Mouse (Mus musculus) small intestine, adult 2 months (tissue): ENCODE data around the gene Slc2a6.

Experiments used
- CTCF ChIP-seq: fragments of 200-500 bp; IDR thresholded peaks from 2 replicates; pipeline ENCODE4 v1.5.1; 2012; ENCODE audit warnings: low read depth, mild to moderate bottlenecking, control low read depth, inconsistent platforms, low read length, moderate library complexity, mixed read lengths; ENCODE audit not compliant: insufficient replicate concordance, insufficient read length; ENCODE audit errors: extremely low read depth
- POLR2A ChIP-seq: fragments of 200-500 bp; IDR thresholded peaks from 2 replicates; pipeline ENCODE4 v1.6.1; 2012; ENCODE audit warnings: low read depth, mild to moderate bottlenecking, control low read depth, inconsistent platforms, low read length, moderate library complexity

DNA sequence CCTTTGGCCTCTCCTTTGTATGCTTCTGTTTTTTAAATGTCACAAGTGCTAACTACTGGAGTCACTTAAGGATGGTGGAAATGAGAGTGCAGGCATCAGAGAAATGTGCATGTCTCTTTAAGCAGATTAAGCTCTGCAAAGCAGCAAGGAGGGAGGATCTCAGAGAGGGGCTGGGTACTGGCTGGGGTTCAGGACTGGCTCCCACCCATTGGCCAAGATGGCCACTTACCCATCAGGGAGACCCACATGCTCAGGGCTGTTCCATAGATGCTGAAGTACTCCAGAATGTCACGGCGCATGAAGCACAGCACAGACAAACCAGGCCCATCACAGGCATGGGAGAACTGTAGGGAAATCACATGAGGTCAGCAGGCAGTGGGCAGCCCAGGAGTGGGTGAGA is 39.3 kb upstream of the Slc2a6 start:
- TF ChIP-seq CTCF (no peak), POLR2A (no peak)
